Mouse (Mus musculus) embryonic facial prominence, embryonic 11.5 days (tissue): ENCODE results near the gene Gm20388. TPM values are rescaled to one million over a fixed set of nuclear protein-coding genes. Genes with fewer than 3 reads are reported as not detected.

Experiments used
- ATAC-seq: fragments of 200-750 bp; cut with Nextera tagmentation; replicated peaks from 2 replicates; pipeline ENCODE4 v1.8.0; 2017; ENCODE audit warnings: low read depth; ENCODE audit not compliant: insufficient number of reproducible peaks, low FRiP score, low TSS enrichment
- DNase-seq: peaks from one replicate; pipeline ENCODE4 v3.0.0-alpha.2; 2015; ENCODE audit warnings: low spot score
- H3K27ac ChIP-seq: fragments of 300-500 bp; sonication (generic); replicated peaks from 2 replicates; pipeline ENCODE4 v1.5.1; 2014; ENCODE audit warnings: mild to moderate bottlenecking, low read depth, low read length, control low read depth
- H3K27me3 ChIP-seq: fragments of 300-500 bp; sonication (generic); 2 replicates; pipeline ENCODE4 v1.6.1; 2014; ENCODE audit warnings: mild to moderate bottlenecking, low read length, moderate library complexity, mixed read lengths; ENCODE audit not compliant: control insufficient read depth, insufficient read depth
- H3K36me3 ChIP-seq: fragments of 300-500 bp; sonication (generic); replicated peaks from 2 replicates; pipeline ENCODE4 v1.6.1; 2014; ENCODE audit warnings: low read depth, mild to moderate bottlenecking, low read length, moderate library complexity, mixed read lengths; ENCODE audit not compliant: control insufficient read depth, insufficient read depth
- H3K4me1 ChIP-seq: fragments of 300-500 bp; sonication (generic); 2 replicates; pipeline ENCODE4 v1.6.1; 2014; ENCODE audit warnings: low read length, mixed read lengths; ENCODE audit not compliant: control insufficient read depth, insufficient read depth
- H3K4me2 ChIP-seq: fragments of 300-500 bp; sonication (generic); 2 replicates; pipeline ENCODE4 v1.6.1; 2014; ENCODE audit warnings: low read depth, mild to moderate bottlenecking, control low read depth, low read length, moderate library complexity
- H3K4me3 ChIP-seq: fragments of 300-500 bp; sonication (generic); 2 replicates; pipeline ENCODE4 v1.5.1; 2014; ENCODE audit warnings: low read depth, low read length, control low read depth
- H3K9ac ChIP-seq: fragments of 300-500 bp; sonication (generic); replicated peaks from 2 replicates; pipeline ENCODE4 v1.6.1; 2014; ENCODE audit warnings: mild to moderate bottlenecking, control low read depth, low read length
- H3K9me3 ChIP-seq: fragments of 300-500 bp; sonication (generic); replicated peaks from 2 replicates; pipeline ENCODE4 v1.6.1; 2016; ENCODE audit warnings: mild to moderate bottlenecking, low read length, inconsistent platforms, mixed read lengths; ENCODE audit not compliant: control insufficient read depth
- WGBS: fragments of 180-500 bp; shearing (Covaris S2); extraction: QIAGEN DNeasy Blood & Tissue Kit; methylation state at CpG from one replicate; pipeline ENCODE4 v1.1.7; 2014; 5-methylcytosine and 5-hydroxymethylcytosine counted together
- polyA plus RNA-seq: library from polyadenylated mRNA; unstranded; fragments of >200 nt; fragmentation: Nextera tagmentation; extraction: Ambion mirVana; gene quantifications from 2 replicates; pipeline ENCODE4 v1.2.1, GENCODE M21; 2014

Gene Gm20388
- polyA plus RNA-seq, 1 experiment from 2014 or later: 3.1 TPM

DNA sequence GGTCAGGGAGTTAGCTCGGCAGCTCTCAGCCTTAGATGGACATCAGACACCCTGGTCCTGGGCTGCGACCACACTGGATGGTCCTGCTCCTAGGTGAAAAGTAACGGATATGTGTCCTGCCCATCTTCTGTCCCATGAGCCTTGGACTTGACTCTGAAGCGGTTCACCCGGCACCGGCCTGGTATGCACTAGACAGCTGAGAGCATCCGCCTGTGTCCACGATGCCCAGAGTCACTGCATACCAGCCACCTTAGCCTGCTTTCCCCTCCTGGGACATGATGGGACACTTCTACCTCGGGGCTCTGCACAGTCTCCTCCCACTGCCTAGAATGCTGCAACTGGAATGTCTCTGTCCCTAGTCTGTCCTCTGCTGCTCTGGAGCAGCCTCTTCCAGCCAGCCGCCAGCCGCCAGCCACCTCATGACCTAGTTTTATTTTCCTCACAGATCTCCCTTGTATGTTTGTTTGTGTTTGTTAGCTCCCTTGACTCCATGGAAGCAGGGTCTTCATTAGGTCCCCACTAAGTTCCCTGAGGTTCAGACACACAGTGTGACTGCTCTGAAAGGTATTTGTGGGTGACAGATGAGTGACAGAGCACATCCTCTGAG, 128.8 kb downstream of the Gm20388 start:
- Histone ChIP-seq H3K4me3 (no peak overlapping the region), H3K4me2 (no peak overlapping the region), H3K9ac (no peak overlapping the region), H3K4me1 (peaks cover 4% of the 10 kb centered on the region), H3K27ac (no peak overlapping the region), H3K36me3 (no peaks in the 10 kb centered on the region), H3K27me3 (no peaks in the 10 kb centered on the region), H3K9me3 (no peaks in the 10 kb centered on the region)
- no peak for ATAC-seq
- no peak for DNase-seq
- WGBS: 66% methylated on average over 11 of the region's 11 CpGs

- peaks cover 4% of the 10 kb centered on the region for H3K4me1 ChIP-seq
- no peaks in the 10 kb centered on the region for H3K9me3 ChIP-seq
- 59% methylated on average over 1 of the region's 1 CpGs for WGBS
- H3K36me3 ChIP-seq: no peaks in the 10 kb centered on the region
- H3K9ac ChIP-seq: no peak overlapping the region
- H3K27me3 ChIP-seq: no peaks in the 10 kb centered on the region
- DNase-seq: no peak
- no peak for ATAC-seq
- H3K4me3 ChIP-seq: no peak overlapping the region
- H3K4me2 ChIP-seq: no peak overlapping the region
- no peak overlapping the region for H3K27ac ChIP-seq
These were observed 130.2 kb downstream of the Gm20388 start for GRCm38 (mm10) chr8:120040861-120041260.

DNA sequence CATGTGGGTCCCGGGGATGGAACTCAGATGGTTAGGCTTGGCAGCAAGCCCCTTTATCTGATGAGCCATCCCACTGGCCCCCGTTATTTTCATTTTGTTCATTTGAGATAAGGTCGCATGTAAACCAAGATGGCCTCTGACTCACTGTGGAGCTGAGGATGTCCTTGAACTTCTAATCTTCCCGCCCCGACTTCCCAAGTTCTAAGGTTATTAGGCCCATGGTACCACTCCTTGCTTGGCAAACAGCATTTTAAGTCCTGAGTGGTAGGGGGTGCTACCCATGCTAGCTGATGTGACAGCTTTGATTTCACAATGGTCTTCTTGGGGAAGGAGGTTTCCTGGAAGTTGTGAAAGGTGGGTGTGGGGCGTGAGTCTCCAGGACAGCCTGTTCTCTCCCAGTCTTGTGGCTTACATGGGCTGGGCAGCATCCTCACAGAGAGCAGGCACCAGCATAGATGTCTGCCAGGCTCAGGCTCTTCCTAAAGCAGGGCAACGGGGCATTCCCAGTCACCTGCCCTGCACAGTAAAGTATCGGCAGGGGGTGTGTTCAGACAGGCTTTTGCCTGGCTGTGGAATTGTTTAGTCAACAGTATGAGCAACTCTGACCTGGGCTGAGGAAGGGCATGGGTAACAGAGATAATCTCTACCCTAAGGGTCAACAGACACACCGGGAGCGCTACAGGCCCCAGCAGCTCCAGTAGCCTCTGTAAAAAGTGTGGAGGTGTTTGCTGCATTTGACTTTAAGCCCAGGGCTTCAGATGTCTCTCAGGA, 132.1 kb downstream of the Gm20388 start:
- Histone ChIP-seq H3K9me3 (no peaks in the 10 kb centered on the region), H3K27ac (no peak overlapping the region), H3K9ac (no peak overlapping the region), H3K27me3 (no peaks in the 10 kb centered on the region), H3K4me2 (no peak overlapping the region), H3K4me3 (no peak overlapping the region), H3K36me3 (no peaks in the 10 kb centered on the region), H3K4me1 (peaks cover 2% of the 10 kb centered on the region)
- WGBS: 72% methylated on average over 10 of the region's 10 CpGs
- ATAC-seq (no peak), DNase-seq (no peak)

DNA sequence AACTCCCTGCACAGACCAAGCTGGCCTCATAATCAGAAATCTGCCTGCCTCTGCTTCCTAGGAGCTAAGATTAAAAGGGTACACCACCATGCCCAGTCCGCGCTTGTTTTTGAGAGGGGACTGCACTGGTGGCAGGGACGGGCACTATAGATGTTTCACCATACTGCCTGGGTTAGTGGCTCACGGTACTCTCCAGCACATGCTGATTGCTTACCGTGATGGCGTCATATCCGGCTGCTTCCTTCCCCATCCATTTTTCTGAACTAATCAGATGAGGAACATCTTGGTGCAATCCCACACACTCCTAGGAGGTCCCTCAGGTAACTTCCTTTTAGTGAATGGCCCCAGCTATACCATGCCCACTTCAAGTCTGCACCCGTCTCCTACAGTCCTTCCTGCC, 134.3 kb downstream of the Gm20388 start:
- ATAC-seq (no peak), DNase-seq (no peak)
- Histone ChIP-seq H3K27ac (no peak overlapping the region), H3K4me3 (no peak overlapping the region), H3K9ac (no peak overlapping the region), H3K4me1 (peaks cover 2% of the 10 kb centered on the region), H3K27me3 (no peaks in the 10 kb centered on the region), H3K4me2 (no peak overlapping the region), H3K36me3 (no peaks in the 10 kb centered on the region), H3K9me3 (no peaks in the 10 kb centered on the region)
- WGBS: 92% methylated on average over 8 of the region's 8 CpGs

GRCm38 (mm10) chr8:120045471-120045870, 134.8 kb downstream of the Gm20388 start:
- H3K4me1 ChIP-seq: peaks cover 2% of the 10 kb centered on the region
- H3K4me3 ChIP-seq: no peak overlapping the region
- H3K9me3 ChIP-seq: no peaks in the 10 kb centered on the region
- peak; percentile 56 for DNase-seq
- no peak overlapping the region for H3K9ac ChIP-seq
- no peaks in the 10 kb centered on the region for H3K27me3 ChIP-seq
- 27% methylated on average over 5 of the region's 5 CpGs for WGBS
- H3K4me2 ChIP-seq: no peak overlapping the region
- no peaks in the 10 kb centered on the region for H3K36me3 ChIP-seq
- no peak for ATAC-seq
- H3K27ac ChIP-seq: no peak overlapping the region

DNA sequence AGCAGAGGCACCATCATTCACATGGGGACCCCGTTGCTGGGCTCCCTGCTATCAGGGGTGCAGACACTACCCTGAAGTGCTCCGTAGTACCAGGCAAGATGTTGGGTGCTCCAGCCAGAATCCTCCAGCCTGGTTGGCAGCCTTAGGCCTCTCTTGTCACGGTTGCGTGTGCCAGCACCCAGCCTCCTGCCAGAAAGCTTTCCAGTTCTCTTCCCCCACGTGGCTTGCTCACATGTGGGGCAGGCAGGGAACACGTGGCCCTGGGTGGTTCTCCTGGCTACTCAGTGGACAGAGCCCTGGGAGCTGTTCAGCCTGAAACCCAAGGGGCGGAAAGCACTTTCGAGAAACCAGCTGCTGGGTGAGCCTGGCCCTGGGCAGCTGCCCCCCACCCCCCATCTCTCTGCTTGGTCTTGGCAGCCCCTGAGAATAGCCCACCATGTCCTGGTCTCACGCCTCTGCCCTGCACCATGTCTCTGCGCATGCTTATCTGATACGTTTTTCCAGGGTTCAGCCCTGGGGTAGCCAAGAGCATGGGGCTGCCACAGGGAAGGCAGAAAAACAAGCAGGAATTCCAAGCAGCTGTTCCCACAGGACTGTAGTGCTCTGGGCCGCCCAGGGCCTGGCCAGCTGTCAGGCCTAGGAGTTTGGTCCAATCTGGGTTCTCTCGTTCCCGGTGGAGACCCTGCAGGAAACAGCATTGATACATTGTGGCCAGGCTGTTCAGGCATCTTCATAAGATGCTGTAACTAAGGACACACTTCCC, 135.8 kb downstream of the Gm20388 start:
- no peak overlapping the region for H3K4me3 ChIP-seq
- ATAC-seq (peak; percentile 57; the same call in 1 of the 2 replicates), DNase-seq (peak; percentile 37)
- WGBS: 57% methylated on average over 14 of the region's 14 CpGs
- peak overlapping the region; percentile 52 for H3K27ac ChIP-seq
- no peak overlapping the region for H3K4me2 ChIP-seq
- H3K9me3 ChIP-seq: no peaks in the 10 kb centered on the region
- H3K9ac ChIP-seq: no peak overlapping the region; the same call in 1 of the 2 replicates
- H3K36me3 ChIP-seq: no peaks in the 10 kb centered on the region
- peaks cover 2% of the 10 kb centered on the region for H3K4me1 ChIP-seq
- H3K27me3 ChIP-seq: no peaks in the 10 kb centered on the region

DNA sequence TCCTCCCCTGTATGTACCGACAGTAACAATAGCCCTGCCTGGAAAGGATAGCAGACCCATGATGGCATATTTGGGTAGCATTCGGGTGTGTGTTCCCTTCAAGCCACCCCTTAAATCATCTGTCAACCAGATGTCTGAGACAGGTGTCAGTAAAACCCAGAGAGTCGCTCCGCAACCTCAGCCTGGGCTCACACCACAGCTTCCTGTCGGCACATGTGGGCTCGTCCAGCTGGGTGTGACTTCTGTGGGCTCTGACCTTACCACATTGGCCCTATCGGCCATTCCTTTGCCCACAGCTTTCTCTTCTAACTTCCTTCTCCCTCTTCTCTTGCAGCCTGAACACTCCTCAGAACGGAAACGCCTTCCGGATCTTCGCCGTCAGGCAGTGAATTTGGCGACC, 139.3 kb downstream of the Gm20388 start:
- no peaks in the 10 kb centered on the region for H3K9me3 ChIP-seq
- no peaks in the 10 kb centered on the region for H3K27me3 ChIP-seq
- H3K4me3 ChIP-seq: no peak overlapping the region
- H3K36me3 ChIP-seq: no peaks in the 10 kb centered on the region
- H3K27ac ChIP-seq: no peak overlapping the region
- no peak overlapping the region for H3K4me2 ChIP-seq
- peaks cover 2% of the 10 kb centered on the region for H3K4me1 ChIP-seq
- DNase-seq (peak; percentile 37), ATAC-seq (no peak)
- WGBS: 59% methylated on average over 13 of the region's 13 CpGs
- no peak overlapping the region for H3K9ac ChIP-seq

DNA sequence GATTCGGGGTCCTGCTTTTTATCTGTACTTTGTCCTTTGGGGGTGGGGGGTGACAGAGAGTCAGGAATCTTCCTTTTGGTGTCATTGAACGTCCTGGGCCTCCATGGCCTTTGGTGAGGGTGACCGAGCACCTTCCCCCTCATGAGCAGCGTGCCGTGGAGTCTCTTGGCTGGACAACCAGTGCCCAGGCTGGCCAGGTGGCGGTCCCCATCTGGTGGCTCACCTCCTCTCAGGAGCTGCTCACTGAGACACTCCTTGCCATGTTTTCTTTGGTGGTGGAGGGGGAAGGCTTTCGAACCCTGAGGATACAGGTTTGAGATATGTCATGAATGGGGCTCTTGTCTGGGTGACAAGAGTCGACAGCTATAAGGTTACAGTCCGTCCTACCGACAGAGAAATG, 139.7 kb downstream of the Gm20388 start:
- Histone ChIP-seq H3K4me2 (no peak overlapping the region), H3K4me3 (no peak overlapping the region), H3K36me3 (no peaks in the 10 kb centered on the region), H3K4me1 (peaks cover 2% of the 10 kb centered on the region), H3K9me3 (no peaks in the 10 kb centered on the region), H3K27me3 (no peaks in the 10 kb centered on the region), H3K9ac (no peak overlapping the region), H3K27ac (no peak overlapping the region)
- DNase-seq: no peak
- WGBS: 54% methylated on average over 10 of the region's 10 CpGs
- ATAC-seq: no peak
